Mouse (Mus musculus) heart, postnatal 0 days (tissue): ENCODE data around the gene H3f3b. TPM values are rescaled to one million over a fixed set of nuclear protein-coding genes. Genes with fewer than 3 reads are reported as not detected.

Experiments used
- ATAC-seq: fragments of 200-750 bp; cut with Nextera tagmentation; 2 replicates; pipeline ENCODE4 v1.8.0; 2017; ENCODE audit warnings: low read depth, moderate number of reproducible peaks, moderate library complexity; ENCODE audit not compliant: insufficient read depth
- DNase-seq: peaks from one replicate; pipeline ENCODE4 v3.0.0-alpha.2; 2016; ENCODE audit warnings: low spot score
- H3K27ac ChIP-seq: fragments of 300-500 bp; sonication (generic); 2 replicates; pipeline ENCODE4 v1.5.1; 2014; ENCODE audit warnings: low read depth, mild to moderate bottlenecking
- H3K27me3 ChIP-seq: fragments of 300-500 bp; sonication (generic); 2 replicates; pipeline ENCODE4 v1.6.1; 2014; ENCODE audit warnings: low read length, mixed read lengths; ENCODE audit not compliant: control insufficient read depth, insufficient read depth
- H3K36me3 ChIP-seq: fragments of 300-500 bp; sonication (generic); replicated peaks from 2 replicates; pipeline ENCODE4 v1.6.1; 2014; ENCODE audit warnings: low read length, mixed read lengths; ENCODE audit not compliant: control insufficient read depth, insufficient read depth
- H3K4me1 ChIP-seq: fragments of 300-500 bp; sonication (generic); 2 replicates; pipeline ENCODE4 v1.6.1; 2014; ENCODE audit warnings: antibody characterized with exemption; ENCODE audit not compliant: control insufficient read depth, insufficient read depth
- H3K4me2 ChIP-seq: fragments of 300-500 bp; sonication (generic); 2 replicates; pipeline ENCODE4 v1.6.1; 2014; ENCODE audit warnings: low read depth, mild to moderate bottlenecking, low read length, moderate library complexity
- H3K4me3 ChIP-seq: fragments of 300-500 bp; sonication (generic); 2 replicates; pipeline ENCODE4 v1.5.1; 2014; ENCODE audit warnings: low read depth, low read length
- H3K9ac ChIP-seq: fragments of 300-500 bp; sonication (generic); replicated peaks from 2 replicates; pipeline ENCODE4 v1.6.1; 2014; ENCODE audit warnings: low read depth, low read length, mixed read lengths
- H3K9me3 ChIP-seq: fragments of 300-500 bp; sonication (generic); replicated peaks from 2 replicates; pipeline ENCODE4 v1.6.1; 2016; ENCODE audit warnings: low read length; ENCODE audit not compliant: control insufficient read depth
- CTCF ChIP-seq: IDR thresholded peaks from 2 replicates; pipeline ENCODE4 v1.5.1; 2016; ENCODE audit warnings: antibody characterized with exemption, control low read depth, low read depth
- EP300 ChIP-seq: IDR thresholded peaks from 2 replicates; pipeline ENCODE4 v1.6.1; 2016; ENCODE audit warnings: antibody characterized with exemption, low read depth
- WGBS: fragments of 180-500 bp; shearing (Covaris S2); extraction: QIAGEN DNeasy Blood & Tissue Kit; methylation state at CpG from one replicate; pipeline ENCODE4 v1.1.7; 2014; 5-methylcytosine and 5-hydroxymethylcytosine counted together
- polyA plus RNA-seq: library from polyadenylated mRNA; unstranded; fragments of >200 nt; fragmentation: Nextera tagmentation; extraction: Ambion mirVana; gene quantifications from 2 replicates; pipeline ENCODE4 v1.2.1, GENCODE M21; 2015
- total RNA-seq: library from RNA; depleted of rRNA; stranded (reverse); fragments of >200 nt; gene quantifications from 2 replicates; pipeline ENCODE4 v1.2.3, GENCODE M21; 2014; ENCODE audit warnings: low replicate concordance

The H3f3b gene
- total and polyA plus RNA-seq, 2 experiments from 2014 or later: 365 to 561 TPM

GRCm38 (mm10) chr11:116043286-116043685 lies 15.5 kb upstream of the H3f3b start:
- TF ChIP-seq EP300: no peak
- TF ChIP-seq CTCF: no peak
- peaks cover 4% of the 10 kb centered on the region; the same call in 1 of the 2 replicates for H3K4me1 ChIP-seq
- WGBS: 100% methylated on average over 1 of the region's 1 CpGs
- H3K27ac ChIP-seq: no peak overlapping the region
- DNase-seq: no peak
- H3K4me2 ChIP-seq: no peak overlapping the region
- no peaks in the 10 kb centered on the region for H3K9me3 ChIP-seq
- no peaks in the 10 kb centered on the region for H3K27me3 ChIP-seq
- no peak overlapping the region for H3K9ac ChIP-seq
- H3K4me3 ChIP-seq: no peak overlapping the region
- peaks cover 55% of the 10 kb centered on the region for H3K36me3 ChIP-seq
- ATAC-seq: no peak

- H3K4me2 ChIP-seq: no peak overlapping the region
- H3K9me3 ChIP-seq: no peaks in the 10 kb centered on the region
- H3K27me3 ChIP-seq: no peaks in the 10 kb centered on the region
- H3K27ac ChIP-seq: no peak overlapping the region
- H3K4me1 ChIP-seq: peaks cover 4% of the 10 kb centered on the region; the same call in 1 of the 2 replicates
- no peak overlapping the region for H3K4me3 ChIP-seq
- DNase-seq: no peak
- H3K9ac ChIP-seq: no peak overlapping the region
- 87% methylated on average over 5 of the region's 5 CpGs for WGBS
- TF ChIP-seq EP300 (no peak), CTCF (no peak)
- no peak for ATAC-seq
- peaks cover 51% of the 10 kb centered on the region for H3K36me3 ChIP-seq
These were observed 14.8 kb upstream of the H3f3b start for GRCm38 (mm10) chr11:116042372-116043138.

GRCm38 (mm10) chr11:116041833-116042232 lies 14.1 kb upstream of the H3f3b start:
- H3K9me3 ChIP-seq: no peaks in the 10 kb centered on the region
- peaks cover 44% of the 10 kb centered on the region for H3K36me3 ChIP-seq
- no peak overlapping the region for H3K27ac ChIP-seq
- 98% methylated on average over 2 of the region's 2 CpGs for WGBS
- DNase-seq (no peak), ATAC-seq (no peak)
- H3K4me3 ChIP-seq: no peak overlapping the region
- H3K27me3 ChIP-seq: no peaks in the 10 kb centered on the region
- no peak overlapping the region for H3K9ac ChIP-seq
- H3K4me2 ChIP-seq: no peak overlapping the region
- TF ChIP-seq EP300 (no peak), CTCF (no peak)
- H3K4me1 ChIP-seq: peaks cover 4% of the 10 kb centered on the region; the same call in 1 of the 2 replicates

- peak; percentile 57 for ATAC-seq
- peak overlapping the region; percentile 44 for H3K27ac ChIP-seq
- 29% methylated on average over 6 of the region's 6 CpGs for WGBS
- H3K36me3 ChIP-seq: peaks cover 38% of the 10 kb centered on the region
- H3K4me3 ChIP-seq: no peak overlapping the region
- peaks cover 4% of the 10 kb centered on the region; the same call in 1 of the 2 replicates for H3K4me1 ChIP-seq
- TF ChIP-seq EP300: no peak
- TF ChIP-seq CTCF: no peak
- no peaks in the 10 kb centered on the region for H3K9me3 ChIP-seq
- no peak for DNase-seq
- no peak overlapping the region for H3K4me2 ChIP-seq
- H3K27me3 ChIP-seq: no peaks in the 10 kb centered on the region
- H3K9ac ChIP-seq: no peak overlapping the region
These were observed 12.8 kb upstream of the H3f3b start for GRCm38 (mm10) chr11:116040593-116040992.

GRCm38 (mm10) chr11:116037826-116038225 lies 10.1 kb upstream of the H3f3b start:
- no peak overlapping the region for H3K9ac ChIP-seq
- H3K4me1 ChIP-seq: peaks cover 4% of the 10 kb centered on the region; the same call in 1 of the 2 replicates
- H3K9me3 ChIP-seq: no peaks in the 10 kb centered on the region
- H3K27ac ChIP-seq: no peak overlapping the region
- ATAC-seq (no peak), DNase-seq (no peak)
- peaks cover 29% of the 10 kb centered on the region for H3K36me3 ChIP-seq
- H3K4me2 ChIP-seq: no peak overlapping the region
- 94% methylated on average over 9 of the region's 9 CpGs for WGBS
- H3K27me3 ChIP-seq: no peaks in the 10 kb centered on the region
- H3K4me3 ChIP-seq: no peak overlapping the region
- TF ChIP-seq EP300: no peak
- no peak for TF ChIP-seq CTCF
